Mouse (Mus musculus) lung, embryonic 14.5 days (tissue): Measurements from ENCODE around the gene Gphb5. TPM values are rescaled to one million over a fixed set of nuclear protein-coding genes. Genes with fewer than 3 reads are reported as not detected.

Source experiments
- ATAC-seq: fragments of 200-750 bp; cut with Nextera tagmentation; 2 replicates; pipeline ENCODE4 v1.8.0; 2017; ENCODE audit warnings: mild to moderate bottlenecking, moderate TSS enrichment, moderate library complexity; ENCODE audit not compliant: insufficient read depth
- DNase-seq: peaks from one replicate; pipeline ENCODE4 v3.0.0-alpha.2; 2015
- H3K27ac ChIP-seq: fragments of 300-500 bp; sonication (generic); 2 replicates; pipeline ENCODE4 v1.5.1; 2014; ENCODE audit warnings: low read depth, mild to moderate bottlenecking, moderate library complexity
- H3K27me3 ChIP-seq: fragments of 300-500 bp; sonication (generic); 2 replicates; pipeline ENCODE4 v1.6.1; 2014; ENCODE audit warnings: low read length, control low read depth; ENCODE audit not compliant: insufficient read depth
- H3K36me3 ChIP-seq: fragments of 300-500 bp; sonication (generic); 2 replicates; pipeline ENCODE4 v1.6.1; 2014; ENCODE audit warnings: control low read depth; ENCODE audit not compliant: insufficient read depth
- H3K4me1 ChIP-seq: fragments of 300-500 bp; sonication (generic); 2 replicates; pipeline ENCODE4 v1.6.1; 2014; ENCODE audit warnings: antibody characterized with exemption, control low read depth; ENCODE audit not compliant: insufficient read depth
- H3K4me2 ChIP-seq: fragments of 300-500 bp; sonication (generic); 2 replicates; pipeline ENCODE4 v1.6.1; 2014; ENCODE audit warnings: mild to moderate bottlenecking
- H3K4me3 ChIP-seq: fragments of 300-500 bp; sonication (generic); 2 replicates; pipeline ENCODE4 v1.5.1; 2014; ENCODE audit warnings: low read depth, low read length
- H3K9ac ChIP-seq: fragments of 300-500 bp; sonication (generic); 2 replicates; pipeline ENCODE4 v1.6.1; 2014
- H3K9me3 ChIP-seq: fragments of 300-500 bp; sonication (generic); 2 replicates; pipeline ENCODE4 v1.6.1; 2016; ENCODE audit warnings: low read depth, low read length, control low read depth
- CTCF ChIP-seq: IDR thresholded peaks from 2 replicates; pipeline ENCODE4 v1.5.1; 2016; ENCODE audit warnings: antibody characterized with exemption, low read depth
- WGBS: fragments of 180-500 bp; shearing (Covaris S2); extraction: QIAGEN DNeasy Blood & Tissue Kit; methylation state at CpG from one replicate; pipeline ENCODE4 v1.1.7; 2014; 5-methylcytosine and 5-hydroxymethylcytosine counted together
- polyA plus RNA-seq: library from polyadenylated mRNA; unstranded; fragments of >200 nt; fragmentation: Nextera tagmentation; extraction: Ambion mirVana; gene quantifications from 2 replicates; pipeline ENCODE4 v1.2.1, GENCODE M21; 2014

Gphb5 gene
- polyA plus RNA-seq, 1 experiment from 2014 or later: not detected

DNA sequence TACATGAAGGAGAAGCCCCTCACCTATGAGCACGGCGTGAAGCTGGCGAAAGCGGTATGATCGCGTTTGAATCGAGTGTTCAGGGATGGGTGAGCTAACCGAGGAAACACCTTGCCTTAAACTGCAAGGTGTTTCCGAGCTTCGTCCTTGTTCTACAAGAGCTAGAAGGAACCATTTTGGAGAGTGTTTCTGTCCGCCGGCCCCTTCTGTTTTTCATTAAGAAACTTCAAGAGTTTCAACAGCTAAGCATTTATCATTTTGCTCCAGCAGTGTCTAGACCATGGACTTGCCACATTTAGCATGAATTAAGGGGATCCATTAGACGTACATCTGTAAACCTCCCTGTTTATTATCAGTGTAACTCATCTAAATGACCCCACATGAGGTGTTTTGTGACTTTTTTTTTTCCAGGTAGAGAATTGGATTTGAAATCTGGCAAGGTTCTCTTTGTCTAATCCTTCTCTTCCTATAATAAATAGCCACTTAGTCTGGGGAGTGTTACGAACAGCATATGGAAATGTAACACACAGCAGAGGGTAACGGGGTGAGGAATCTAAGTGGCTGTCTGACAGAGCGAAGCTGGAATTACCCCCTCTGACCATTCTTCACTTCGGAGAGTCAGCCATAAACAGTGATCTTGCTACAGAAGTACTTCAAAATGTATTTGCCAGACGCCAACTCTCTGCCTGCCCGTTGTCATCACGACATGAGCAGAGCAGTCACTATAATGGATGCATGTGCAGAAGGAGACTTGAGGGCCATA, 22.4 kb downstream of the Gphb5 start:
- no peak for TF ChIP-seq CTCF
- no peaks in the 10 kb centered on the region for H3K36me3 ChIP-seq
- no peak overlapping the region for H3K27ac ChIP-seq
- DNase-seq: no peak
- no peaks in the 10 kb centered on the region for H3K27me3 ChIP-seq
- ATAC-seq: no peak
- H3K9me3 ChIP-seq: no peaks in the 10 kb centered on the region
- 63% methylated on average over 20 of the region's 20 CpGs for WGBS
- H3K4me1 ChIP-seq: no peaks in the 10 kb centered on the region
- no peak overlapping the region for H3K4me3 ChIP-seq
- no peak overlapping the region for H3K4me2 ChIP-seq
- no peak overlapping the region for H3K9ac ChIP-seq

GRCm38 (mm10) chr12:75391526-75391925, 25.1 kb downstream of the Gphb5 start:
- H3K27me3 ChIP-seq: no peaks in the 10 kb centered on the region
- no peak overlapping the region for H3K4me2 ChIP-seq
- no peaks in the 10 kb centered on the region for H3K4me1 ChIP-seq
- TF ChIP-seq CTCF: no peak
- ATAC-seq (no peak), DNase-seq (no peak)
- no peaks in the 10 kb centered on the region for H3K36me3 ChIP-seq
- WGBS: 74% methylated on average over 9 of the region's 9 CpGs
- H3K4me3 ChIP-seq: no peak overlapping the region
- H3K9ac ChIP-seq: no peak overlapping the region
- no peak overlapping the region for H3K27ac ChIP-seq
- no peaks in the 10 kb centered on the region for H3K9me3 ChIP-seq

- TF ChIP-seq CTCF: peak; percentile 77
- Histone ChIP-seq H3K27me3 (no peaks in the 10 kb centered on the region), H3K36me3 (no peaks in the 10 kb centered on the region), H3K4me3 (no peak overlapping the region), H3K9me3 (no peaks in the 10 kb centered on the region), H3K4me2 (no peak overlapping the region), H3K27ac (no peak overlapping the region), H3K4me1 (no peaks in the 10 kb centered on the region), H3K9ac (no peak overlapping the region)
- ATAC-seq: peak; percentile 58; the same call in 1 of the 2 replicates
- peak; percentile 74 for DNase-seq
- 37% methylated on average over 20 of the region's 20 CpGs for WGBS
These were observed 27.1 kb downstream of the Gphb5 start for GRCm38 (mm10) chr12:75389308-75390135.

- Histone ChIP-seq H3K9me3 (no peaks in the 10 kb centered on the region), H3K4me1 (no peaks in the 10 kb centered on the region), H3K9ac (no peak overlapping the region), H3K4me3 (no peak overlapping the region), H3K4me2 (no peak overlapping the region), H3K27me3 (no peaks in the 10 kb centered on the region), H3K36me3 (no peaks in the 10 kb centered on the region), H3K27ac (no peak overlapping the region)
- no peak for TF ChIP-seq CTCF
- DNase-seq (no peak), ATAC-seq (no peak)
- 82% methylated on average over 9 of the region's 9 CpGs for WGBS
These were observed 28.1 kb downstream of the Gphb5 start for GRCm38 (mm10) chr12:75388521-75388920.

GRCm38 (mm10) chr12:75387846-75388245, 28.7 kb downstream of the Gphb5 start:
- WGBS: 88% methylated on average over 15 of the region's 15 CpGs
- Histone ChIP-seq H3K9ac (no peak overlapping the region), H3K27ac (no peak overlapping the region), H3K4me3 (no peak overlapping the region), H3K27me3 (no peaks in the 10 kb centered on the region), H3K36me3 (no peaks in the 10 kb centered on the region), H3K4me1 (no peaks in the 10 kb centered on the region), H3K4me2 (no peak overlapping the region), H3K9me3 (no peaks in the 10 kb centered on the region)
- TF ChIP-seq CTCF: no peak
- DNase-seq: no peak
- ATAC-seq: no peak

DNA sequence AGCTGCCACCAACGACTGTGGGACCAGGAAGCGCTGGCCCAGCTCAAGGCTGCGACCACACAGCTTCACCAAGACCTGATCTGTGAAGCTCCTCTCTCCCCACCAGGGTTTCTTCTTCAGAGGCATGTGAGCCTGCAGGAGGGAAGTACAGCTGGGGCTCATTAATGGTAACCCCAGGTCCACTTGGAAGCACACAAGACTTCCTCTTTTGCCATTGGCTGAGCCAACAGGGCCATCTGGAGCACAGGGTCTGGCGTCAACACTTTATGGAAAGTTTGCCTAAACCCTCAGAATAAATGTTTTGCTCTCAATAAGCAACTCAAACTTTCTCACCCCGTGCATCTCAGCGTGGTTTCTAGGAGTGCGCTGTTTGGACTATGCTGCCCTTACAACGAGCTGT, 29.4 kb downstream of the Gphb5 start:
- whole genome bisulfite sequencing: 80% methylated on average over 8 of the region's 8 CpGs
- TF ChIP-seq CTCF: no peak

DNA sequence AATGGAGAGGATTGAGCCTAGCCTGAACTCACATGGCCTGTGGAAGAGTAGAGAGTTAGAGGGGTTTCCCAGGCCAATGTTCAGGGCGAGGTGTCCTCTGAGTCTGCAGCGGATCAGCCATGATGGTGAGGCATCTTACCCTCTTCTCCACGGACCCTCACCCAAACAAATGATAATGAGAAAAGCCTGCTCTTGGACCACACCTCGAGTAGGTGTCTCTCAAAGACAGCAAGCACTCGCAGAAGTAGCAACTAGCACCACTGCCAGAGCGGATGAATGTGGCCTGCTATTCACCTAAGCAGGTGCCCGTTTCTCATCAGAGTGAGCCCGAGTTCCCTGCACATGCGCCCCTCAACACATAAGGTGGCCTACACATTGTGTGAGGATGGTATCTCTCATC, 29.9 kb downstream of the Gphb5 start:
- no peak for DNase-seq
- no peaks in the 10 kb centered on the region for H3K9me3 ChIP-seq
- TF ChIP-seq CTCF: no peak
- no peak overlapping the region for H3K4me2 ChIP-seq
- no peaks in the 10 kb centered on the region for H3K4me1 ChIP-seq
- no peaks in the 10 kb centered on the region for H3K27me3 ChIP-seq
- no peaks in the 10 kb centered on the region for H3K36me3 ChIP-seq
- no peak for ATAC-seq
- no peak overlapping the region for H3K9ac ChIP-seq
- H3K4me3 ChIP-seq: no peak overlapping the region
- 89% methylated on average over 9 of the region's 9 CpGs for WGBS
- H3K27ac ChIP-seq: no peak overlapping the region

More for the DNA sequence above, 29.4 kb downstream of the Gphb5 start:
- Histone ChIP-seq H3K27ac (no peak overlapping the region), H3K9me3 (no peaks in the 10 kb centered on the region), H3K4me2 (no peak overlapping the region), H3K4me1 (no peaks in the 10 kb centered on the region), H3K36me3 (no peaks in the 10 kb centered on the region), H3K4me3 (no peak overlapping the region), H3K9ac (no peak overlapping the region), H3K27me3 (no peaks in the 10 kb centered on the region)
- no peak for ATAC-seq
- DNase-seq: no peak
